Mouse (Mus musculus) kidney, postnatal 25 days (tissue): ENCODE results near the gene Vmn1r205.
"Not testable (repeated sequence)": the region's sequence is repeated elsewhere in the genome, so short reads cannot be mapped to it uniquely, and the experiment has no call there.

Experiments used
- DNase-seq, 2 experiments: peaks; one replicate each; pipeline ENCODE4 v3.0.0; 2021; ENCODE audit warnings: mixed read lengths in 2 of 2

Gene Vmn1r205

DNA sequence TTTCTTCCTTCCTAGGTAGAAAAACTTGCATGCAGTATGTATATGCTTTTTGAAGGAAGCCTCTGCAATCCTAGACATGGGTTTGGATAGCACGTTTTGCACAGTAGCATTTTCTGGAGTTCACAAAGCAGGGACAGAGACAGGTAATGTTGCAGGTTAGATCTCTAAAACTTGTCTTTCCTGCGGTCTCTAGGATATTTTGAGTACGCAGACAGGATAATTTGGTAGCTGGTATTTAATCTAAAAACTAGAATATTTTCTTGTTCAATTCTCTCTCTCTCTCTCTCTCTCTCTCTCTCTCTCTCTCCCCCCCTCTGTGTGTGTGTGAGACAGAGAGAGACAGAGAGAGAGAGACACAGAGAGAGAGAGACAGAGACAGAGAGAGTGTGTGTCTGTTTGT lies at the start of gene Vmn1r205:
Gene Vmn1r205, minus strand, starts transcription at position 101 of the 400 bp plus-strand sequence.
- no peak for DNase-seq

DNA sequence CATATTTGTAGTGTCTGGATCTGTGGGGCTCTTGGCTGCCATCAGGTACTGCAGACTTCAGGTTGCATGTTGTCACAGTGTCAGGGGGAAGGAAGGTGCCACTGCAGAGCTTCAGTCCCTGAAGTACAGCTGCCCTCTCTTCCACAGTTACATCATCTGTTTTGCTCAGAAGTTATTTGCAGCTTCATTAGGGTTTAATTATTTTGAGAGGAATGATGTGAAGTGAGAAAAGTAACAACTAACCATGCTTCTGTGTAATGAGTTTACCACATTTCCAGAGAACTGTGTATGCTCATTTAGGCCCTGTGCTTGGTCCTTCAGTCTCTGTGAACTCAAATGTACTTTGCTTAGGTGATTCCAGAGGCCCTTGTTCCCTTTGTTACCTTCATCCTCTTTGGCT lies 31.4 kb upstream of the Vmn1r205 start, which contains the start of gene Vmn1r206:
Gene Vmn1r206, minus strand, starts transcription at position 101 of the 400 bp plus-strand sequence.
- DNase-seq = not testable (repeated sequence)

DNA sequence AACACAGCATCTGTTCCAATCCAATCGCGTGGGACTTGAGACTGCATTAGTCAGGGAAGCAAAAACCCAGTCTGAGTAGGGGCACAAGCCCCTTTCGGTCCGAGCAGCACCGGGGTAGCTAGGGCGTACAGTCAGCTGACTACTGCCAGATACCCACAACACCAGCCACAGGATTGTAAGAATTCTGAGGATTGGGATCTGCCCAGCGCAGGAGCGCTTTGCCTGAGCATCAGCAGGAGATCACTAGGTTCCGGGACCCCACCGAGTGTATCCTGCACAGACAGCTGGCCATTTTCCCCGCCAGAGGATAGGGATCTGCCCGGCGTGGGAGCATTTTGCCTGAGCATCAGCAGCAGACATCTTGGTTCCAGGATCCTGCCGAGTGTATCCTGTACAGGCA lies 9.5 kb downstream of the Vmn1r205 start:
- DNase-seq = not testable (repeated sequence)

DNA sequence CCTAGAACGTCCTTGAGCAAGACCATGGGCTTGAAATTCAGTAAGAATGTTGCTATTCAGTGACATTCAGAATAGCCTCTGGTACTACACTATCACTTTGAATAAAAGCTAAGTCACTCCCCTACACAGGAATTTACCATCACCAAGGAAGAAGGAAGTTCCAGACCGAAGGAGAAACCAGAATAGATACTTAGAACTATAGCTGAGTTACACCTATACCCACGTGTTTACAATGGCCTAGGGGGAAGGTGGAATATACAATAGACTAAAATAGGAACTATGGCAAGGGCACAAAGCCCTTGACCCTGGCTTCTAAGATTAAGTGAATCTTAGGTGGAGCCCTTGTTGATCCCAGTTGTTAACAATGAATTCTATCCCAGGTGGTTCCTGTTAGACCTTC lies 17.9 kb downstream of the Vmn1r205 start:
- not testable (repeated sequence) for DNase-seq

DNA sequence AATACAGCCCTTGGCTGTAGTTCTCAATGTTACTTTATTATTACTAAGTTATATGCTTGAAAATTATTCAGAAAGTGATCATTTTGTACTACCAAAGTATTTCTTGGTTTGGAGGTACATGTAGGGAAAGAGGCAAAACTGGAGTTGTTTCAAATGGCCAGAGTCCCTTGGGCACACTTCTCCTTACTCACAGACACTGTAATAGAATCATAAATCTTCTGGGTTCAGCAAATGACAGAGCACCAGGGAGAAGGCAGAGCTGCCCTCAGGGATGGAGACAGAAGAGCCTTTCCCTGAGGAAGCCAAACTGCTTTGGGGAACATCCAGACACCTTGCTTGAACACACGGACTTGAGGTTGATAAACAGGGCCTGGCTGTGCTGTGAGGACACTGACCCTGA lies 39.9 kb downstream of the Vmn1r205 start, which contains the start of gene Vmn1r204:
Gene Vmn1r204, plus strand, starts transcription at position 301 of the 400 bp plus-strand sequence.
- not testable (repeated sequence) for DNase-seq
